Mouse (Mus musculus) liver, embryonic 12.5 days (tissue): ENCODE measurements around the gene Pex19. TPM values are rescaled to one million over a fixed set of nuclear protein-coding genes. Genes with fewer than 3 reads are reported as not detected.

ENCODE experiments used
- ATAC-seq: fragments of 200-750 bp; cut with Nextera tagmentation; 2 replicates; pipeline ENCODE4 v1.8.0; 2017; ENCODE audit warnings: moderate number of reproducible peaks, mild to moderate bottlenecking, moderate library complexity
- H3K27ac ChIP-seq: fragments of 300-500 bp; sonication (generic); 2 replicates; pipeline ENCODE4 v1.5.1; 2016; ENCODE audit warnings: mild to moderate bottlenecking
- H3K27me3 ChIP-seq: fragments of 300-500 bp; sonication (generic); replicated peaks from 2 replicates; pipeline ENCODE4 v1.6.1; 2016; ENCODE audit warnings: mild to moderate bottlenecking, moderate library complexity
- H3K36me3 ChIP-seq: fragments of 300-500 bp; sonication (generic); 2 replicates; pipeline ENCODE4 v1.6.1; 2016; ENCODE audit warnings: mild to moderate bottlenecking, moderate library complexity
- H3K4me1 ChIP-seq: fragments of 300-500 bp; sonication (generic); 2 replicates; pipeline ENCODE4 v1.6.1; 2016
- H3K4me2 ChIP-seq: fragments of 300-500 bp; sonication (generic); 2 replicates; pipeline ENCODE4 v1.6.1; 2016; ENCODE audit warnings: mild to moderate bottlenecking, moderate library complexity
- H3K4me3 ChIP-seq: fragments of 300-500 bp; sonication (generic); 2 replicates; pipeline ENCODE4 v1.5.1; 2016; ENCODE audit warnings: mild to moderate bottlenecking, moderate library complexity
- H3K9ac ChIP-seq: fragments of 300-500 bp; sonication (generic); 2 replicates; pipeline ENCODE4 v1.6.1; 2016; ENCODE audit warnings: mild to moderate bottlenecking, moderate library complexity
- H3K9me3 ChIP-seq: fragments of 300-500 bp; sonication (generic); replicated peaks from 2 replicates; pipeline ENCODE4 v1.6.1; 2016; ENCODE audit warnings: mild to moderate bottlenecking, moderate library complexity
- WGBS: fragments of 180-500 bp; shearing (Covaris S2); methylation state at CpG from one replicate; pipeline ENCODE4 v1.1.7; 2016; ENCODE audit not compliant: insufficient replicate concordance; 5-methylcytosine and 5-hydroxymethylcytosine counted together
- polyA plus RNA-seq: library from polyadenylated mRNA; unstranded; fragments of >200 nt; fragmentation: Nextera tagmentation; extraction: Ambion mirVana; gene quantifications from 2 replicates; pipeline ENCODE4 v1.2.1, GENCODE M21; 2016

Pex19 gene
- polyA plus RNA-seq = 55.0 and 56.8 TPM in 2 replicates

DNA sequence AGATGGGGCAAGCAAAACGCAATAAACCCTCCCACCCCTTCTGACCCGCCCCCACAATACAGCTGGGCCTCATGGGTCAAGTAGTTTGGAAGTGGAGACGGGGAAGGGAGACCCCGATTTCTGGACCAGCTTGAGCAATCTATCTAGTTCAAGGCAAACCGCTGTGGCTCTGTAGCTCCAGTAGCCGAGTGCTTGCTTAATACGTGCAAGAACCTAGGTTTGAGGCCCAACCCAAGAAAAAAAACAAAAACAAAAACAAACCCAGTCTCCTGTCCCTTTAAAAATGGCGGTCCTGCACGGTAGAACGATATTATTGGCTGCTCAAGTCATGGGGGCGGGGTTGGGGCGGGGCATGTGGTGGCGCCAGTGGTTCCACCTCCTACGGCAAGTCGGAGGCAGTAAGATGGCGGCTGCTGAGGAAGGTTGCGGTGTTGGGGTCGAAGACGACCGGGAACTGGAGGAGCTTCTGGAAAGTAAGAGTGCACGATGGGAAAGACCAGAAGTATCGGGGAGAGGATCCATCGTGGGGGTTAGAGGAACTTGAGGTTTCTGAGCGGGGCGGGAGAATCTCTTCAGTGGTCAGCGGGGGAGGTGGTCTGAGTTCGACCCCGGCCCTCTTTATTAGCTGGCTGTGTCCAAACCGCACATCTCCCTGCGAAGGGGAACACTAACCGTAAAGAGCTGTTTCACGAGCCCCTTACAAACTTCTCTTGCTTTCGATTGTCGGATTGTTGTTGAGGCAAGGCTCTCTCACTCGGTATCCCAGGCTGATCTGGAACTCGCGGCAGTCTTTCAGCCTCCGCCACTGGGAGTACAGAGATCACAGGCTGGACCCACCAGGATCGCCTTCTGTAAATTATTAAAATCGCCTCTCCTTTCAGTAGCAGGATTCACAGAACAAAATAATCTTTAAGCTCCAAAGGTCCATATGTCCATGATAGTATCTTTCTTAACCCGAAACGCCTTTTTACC, at the start of gene Pex19:
Pex19 (plus strand) TSS at position 380 of the 972 bp plus-strand sequence.
- Histone ChIP-seq H3K27ac (peak within 1 kb of the TSS; percentile 64), H3K27me3 (no peaks in the 10 kb centered on the region), H3K4me2 (peak within 1 kb of the TSS; percentile 81), H3K36me3 (peaks cover 51% of the 10 kb centered on the region), H3K4me3 (peak within 1 kb of the TSS; percentile 78), H3K4me1 (peaks cover 17% of the 10 kb centered on the region), H3K9ac (peak within 1 kb of the TSS; percentile 83), H3K9me3 (no peaks in the 10 kb centered on the region)
- 1% methylated on average over 42 of the region's 42 CpGs for WGBS
- ATAC-seq = peak; percentile 95

DNA sequence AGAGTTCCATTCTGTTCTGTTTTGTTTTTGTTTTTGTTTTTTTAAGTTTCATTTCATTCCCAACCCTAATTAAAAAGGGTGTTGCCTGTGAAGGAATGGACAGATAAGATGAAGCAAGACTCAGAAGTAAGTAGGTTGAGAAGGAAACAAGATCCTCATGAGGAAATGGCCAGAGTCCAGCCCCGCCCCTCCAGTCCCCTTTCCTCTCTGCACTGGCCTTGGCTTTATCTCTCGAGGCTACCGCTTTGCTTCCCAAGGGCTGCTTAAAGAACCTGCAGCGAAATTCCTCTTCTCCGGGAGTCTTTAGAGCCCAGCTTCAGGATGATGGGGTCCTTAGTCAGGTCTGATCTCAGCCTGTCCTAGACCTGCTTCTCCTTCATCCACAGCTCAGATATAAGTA, 48.6 kb upstream of the Pex19 start:
- no peak overlapping the region for H3K4me2 ChIP-seq
- WGBS = 39% methylated on average over 5 of the region's 5 CpGs
- H3K9ac ChIP-seq = no peak overlapping the region
- H3K4me3 ChIP-seq = no peak overlapping the region
- no peaks in the 10 kb centered on the region for H3K9me3 ChIP-seq
- no peak overlapping the region for H3K27ac ChIP-seq
- ATAC-seq = no peak
- no peaks in the 10 kb centered on the region for H3K27me3 ChIP-seq
- H3K4me1 ChIP-seq = peaks cover 18% of the 10 kb centered on the region
- H3K36me3 ChIP-seq = peaks cover 76% of the 10 kb centered on the region

GRCm38 (mm10) chr1:172082101-172082898, 44.3 kb upstream of the Pex19 start, which contains the start of the genes Copa and Ncstn:
Gene Copa, plus strand, starts transcription at chr1:172082529.
Gene Ncstn, minus strand, starts transcription at chr1:172082795.
- H3K36me3 ChIP-seq = peaks cover 34% of the 10 kb centered on the region
- ATAC-seq = peak; percentile 98
- H3K4me2 ChIP-seq = peak within 1 kb of the TSS; percentile 76
- no peaks in the 10 kb centered on the region for H3K27me3 ChIP-seq
- H3K27ac ChIP-seq = peak within 1 kb of the TSS; percentile 77
- H3K4me3 ChIP-seq = peak within 1 kb of the TSS; percentile 84
- WGBS = under 1% methylated on average over 40 of the region's 40 CpGs
- peaks cover 37% of the 10 kb centered on the region for H3K4me1 ChIP-seq
- H3K9ac ChIP-seq = peak within 1 kb of the TSS; percentile 86
- no peaks in the 10 kb centered on the region for H3K9me3 ChIP-seq

GRCm38 (mm10) chr1:172082899-172083445, 43.6 kb upstream of the Pex19 start:
- ATAC-seq = peak; percentile 73

DNA sequence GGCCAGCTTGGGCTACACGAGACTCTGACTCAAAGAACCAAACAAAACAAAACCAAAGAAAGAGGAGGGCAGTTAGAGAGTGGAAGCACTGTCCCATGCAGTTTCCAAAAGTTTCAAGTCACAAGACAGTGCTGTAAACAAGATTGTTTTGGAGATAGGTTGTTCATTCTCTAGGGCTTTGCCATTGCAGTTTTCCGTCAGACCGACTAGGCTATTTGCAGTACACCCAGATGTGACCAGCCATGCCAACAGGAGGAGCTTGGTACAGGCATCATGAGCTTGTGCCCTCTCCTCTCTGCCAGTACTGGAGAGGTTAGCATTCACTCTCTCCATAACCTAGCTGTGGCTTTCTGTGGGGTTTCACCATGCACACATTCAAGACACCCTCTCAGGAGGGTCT, 33.0 kb upstream of the Pex19 start:
- 77% methylated on average over 3 of the region's 3 CpGs for WGBS
- no peak for ATAC-seq
- H3K36me3 ChIP-seq = peaks cover 84% of the 10 kb centered on the region
- H3K9ac ChIP-seq = no peak overlapping the region
- no peaks in the 10 kb centered on the region for H3K4me1 ChIP-seq
- no peak overlapping the region for H3K4me3 ChIP-seq
- H3K27me3 ChIP-seq = no peaks in the 10 kb centered on the region
- no peak overlapping the region for H3K27ac ChIP-seq
- no peak overlapping the region for H3K4me2 ChIP-seq
- H3K9me3 ChIP-seq = no peaks in the 10 kb centered on the region

More at GRCm38 (mm10) chr1:172082899-172083445, 43.6 kb upstream of the Pex19 start:
- H3K4me1 ChIP-seq = peaks cover 33% of the 10 kb centered on the region
- no peaks in the 10 kb centered on the region for H3K9me3 ChIP-seq
- peaks cover 34% of the 10 kb centered on the region for H3K36me3 ChIP-seq
- H3K4me2 ChIP-seq = peak overlapping the region; percentile 76
- peak overlapping the region; percentile 86 for H3K9ac ChIP-seq
- H3K27ac ChIP-seq = peak overlapping the region; percentile 77
- no peaks in the 10 kb centered on the region for H3K27me3 ChIP-seq
- WGBS = 1% methylated on average over 24 of the region's 24 CpGs
- H3K4me3 ChIP-seq = peak overlapping the region; percentile 84

GRCm38 (mm10) chr1:172094295-172094694, 32.3 kb upstream of the Pex19 start:
- no peaks in the 10 kb centered on the region for H3K9me3 ChIP-seq
- no peak overlapping the region for H3K9ac ChIP-seq
- peaks cover 80% of the 10 kb centered on the region for H3K36me3 ChIP-seq
- no peaks in the 10 kb centered on the region for H3K27me3 ChIP-seq
- no peak for ATAC-seq
- no peak overlapping the region for H3K4me2 ChIP-seq
- no peak overlapping the region for H3K4me3 ChIP-seq
- H3K27ac ChIP-seq = no peak overlapping the region
- H3K4me1 ChIP-seq = no peaks in the 10 kb centered on the region

GRCm38 (mm10) chr1:172095202-172095601, 31.4 kb upstream of the Pex19 start:
- no peak overlapping the region for H3K4me3 ChIP-seq
- H3K9ac ChIP-seq = no peak overlapping the region
- no peaks in the 10 kb centered on the region for H3K27me3 ChIP-seq
- no peak overlapping the region for H3K27ac ChIP-seq
- no peaks in the 10 kb centered on the region for H3K9me3 ChIP-seq
- no peak for ATAC-seq
- H3K4me1 ChIP-seq = no peaks in the 10 kb centered on the region
- H3K4me2 ChIP-seq = no peak overlapping the region
- peaks cover 80% of the 10 kb centered on the region for H3K36me3 ChIP-seq
- 43% methylated on average over 6 of the region's 6 CpGs for WGBS

DNA sequence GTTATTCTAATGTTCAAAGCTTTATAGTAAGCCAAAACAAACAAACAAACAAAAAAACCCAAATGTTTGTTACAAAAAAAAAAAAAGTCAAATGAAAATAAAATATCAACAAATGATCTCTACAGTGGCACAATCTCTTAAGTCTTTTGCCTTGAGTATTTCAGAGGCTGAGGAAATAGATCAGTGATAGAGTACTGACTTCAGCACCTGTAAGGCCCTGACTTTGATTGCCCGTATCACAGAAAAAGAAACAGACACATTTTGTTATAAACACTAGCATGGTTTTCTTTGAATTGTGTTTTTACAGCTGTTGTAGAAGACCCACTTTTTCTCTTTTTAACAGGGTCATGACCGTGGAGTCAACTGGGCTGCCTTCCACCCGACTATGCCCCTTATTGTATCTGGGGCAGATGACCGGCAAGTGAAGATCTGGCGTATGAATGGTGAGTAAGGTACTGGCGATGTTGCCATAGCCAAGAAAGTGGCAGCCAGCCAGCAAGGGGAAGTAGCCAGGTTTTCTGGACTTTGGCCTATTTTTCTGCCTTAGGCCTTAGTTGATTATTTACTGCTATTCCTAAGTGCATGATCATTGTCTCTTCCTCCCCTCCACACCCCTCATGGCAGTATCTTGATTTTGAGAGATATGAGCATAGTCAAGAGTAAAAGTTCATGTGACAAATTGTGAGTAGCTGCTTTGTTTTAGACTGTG, 27.1 kb upstream of the Pex19 start:
- Histone ChIP-seq H3K36me3 (peaks cover 83% of the 10 kb centered on the region), H3K4me1 (no peaks in the 10 kb centered on the region), H3K27ac (no peak overlapping the region), H3K9me3 (no peaks in the 10 kb centered on the region), H3K4me3 (no peak overlapping the region), H3K27me3 (no peaks in the 10 kb centered on the region), H3K4me2 (no peak overlapping the region), H3K9ac (no peak overlapping the region)
- ATAC-seq = no peak
- 88% methylated on average over 6 of the region's 6 CpGs for WGBS

- Histone ChIP-seq H3K4me2 (no peak overlapping the region), H3K9ac (no peak overlapping the region), H3K27ac (no peak overlapping the region), H3K4me1 (no peaks in the 10 kb centered on the region), H3K4me3 (no peak overlapping the region), H3K27me3 (no peaks in the 10 kb centered on the region), H3K36me3 (peaks cover 95% of the 10 kb centered on the region), H3K9me3 (no peaks in the 10 kb centered on the region)
- 77% methylated on average over 4 of the region's 4 CpGs for WGBS
- ATAC-seq = no peak
These were observed 22.9 kb upstream of the Pex19 start for GRCm38 (mm10) chr1:172103619-172104018.

GRCm38 (mm10) chr1:172105101-172105500, 21.5 kb upstream of the Pex19 start:
- Histone ChIP-seq H3K27me3 (no peaks in the 10 kb centered on the region), H3K4me2 (no peak overlapping the region), H3K4me1 (no peaks in the 10 kb centered on the region), H3K36me3 (peaks cover 98% of the 10 kb centered on the region), H3K27ac (no peak overlapping the region), H3K9me3 (no peaks in the 10 kb centered on the region), H3K4me3 (no peak overlapping the region), H3K9ac (no peak overlapping the region)
- 88% methylated on average over 11 of the region's 11 CpGs for WGBS
- ATAC-seq = no peak

- ATAC-seq = no peak
- peaks cover 100% of the 10 kb centered on the region for H3K36me3 ChIP-seq
- no peak overlapping the region for H3K27ac ChIP-seq
- H3K4me1 ChIP-seq = no peaks in the 10 kb centered on the region
- WGBS = 86% methylated on average over 10 of the region's 10 CpGs
- H3K9ac ChIP-seq = no peak overlapping the region
- no peaks in the 10 kb centered on the region for H3K27me3 ChIP-seq
- no peak overlapping the region for H3K4me2 ChIP-seq
- H3K9me3 ChIP-seq = no peaks in the 10 kb centered on the region
- no peak overlapping the region for H3K4me3 ChIP-seq
These were observed 18.6 kb upstream of the Pex19 start for GRCm38 (mm10) chr1:172107777-172108477.
